Mouse (Mus musculus) testis, adult 2 months (tissue): ENCODE measurements around the gene B3gat2.

Experiments used
- CTCF ChIP-seq: fragments of 200-500 bp; IDR thresholded peaks from 2 replicates; pipeline ENCODE4 v1.5.1; 2012; ENCODE audit warnings: low read depth, mild to moderate bottlenecking, inconsistent platforms, low read length, moderate library complexity; ENCODE audit not compliant: control insufficient read depth, insufficient read depth, insufficient replicate concordance
- POLR2A ChIP-seq: fragments of 200-500 bp; IDR thresholded peaks from 2 replicates; pipeline ENCODE4 v1.6.1; 2012; ENCODE audit warnings: low read depth, mild to moderate bottlenecking, inconsistent platforms, low read length, moderate library complexity; ENCODE audit not compliant: control insufficient read depth

GRCm38 (mm10) chr1:23722469-23723372 lies 38.8 kb upstream of the B3gat2 start:
- TF ChIP-seq CTCF (no peak), POLR2A (no peak)
